Mouse (Mus musculus) thymus, adult 2 months (tissue): ENCODE results near the gene Gm16503.

Source experiments
- CTCF ChIP-seq: fragments of 200-500 bp; IDR thresholded peaks from 2 replicates; pipeline ENCODE4 v1.5.1; 2012; ENCODE audit warnings: mild to moderate bottlenecking, control low read depth, low read length, moderate library complexity, borderline replicate concordance; ENCODE audit not compliant: control insufficient read depth, poor library complexity, insufficient read depth; ENCODE audit errors: extremely low read depth
- POLR2A ChIP-seq: fragments of 200-500 bp; IDR thresholded peaks from 2 replicates; pipeline ENCODE4 v1.6.1; 2012; ENCODE audit warnings: mild to moderate bottlenecking, low read length, control low read depth, moderate library complexity; ENCODE audit not compliant: control insufficient read depth, poor library complexity, insufficient read depth; ENCODE audit errors: extremely low read depth

DNA sequence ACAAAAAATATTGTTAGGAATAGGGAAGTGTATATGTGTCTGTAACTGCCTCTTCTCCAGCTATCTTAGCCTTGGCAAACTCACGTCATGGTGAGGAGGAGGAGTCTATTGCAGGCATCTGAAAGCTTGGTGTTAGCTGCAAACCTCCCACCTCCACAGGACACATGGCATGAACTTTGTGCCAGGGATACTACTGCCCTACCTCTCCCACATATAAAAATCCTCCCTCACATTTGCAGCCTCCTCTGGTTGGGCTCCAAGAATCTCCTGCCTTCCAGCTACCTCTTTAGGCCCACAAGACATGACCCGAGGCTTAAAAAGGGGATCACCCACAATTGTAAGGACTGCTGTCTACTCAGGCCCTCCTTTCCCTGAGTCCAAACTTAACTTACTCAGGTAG is 2.3 kb upstream of the Gm16503 start:
- TF ChIP-seq CTCF (no peak), POLR2A (no peak)
